Mouse (Mus musculus): ENCODE measurements around the gene Olfr329-ps. TPM values are rescaled to one million over a fixed set of nuclear protein-coding genes. Genes with fewer than 3 reads are reported as not detected.
"Not testable (repeated sequence)": the region's sequence is repeated elsewhere in the genome, so short reads cannot be mapped to it uniquely, and the experiment has no call there.

The Olfr329-ps gene
- total RNA-seq (2021) = not detected

DNA sequence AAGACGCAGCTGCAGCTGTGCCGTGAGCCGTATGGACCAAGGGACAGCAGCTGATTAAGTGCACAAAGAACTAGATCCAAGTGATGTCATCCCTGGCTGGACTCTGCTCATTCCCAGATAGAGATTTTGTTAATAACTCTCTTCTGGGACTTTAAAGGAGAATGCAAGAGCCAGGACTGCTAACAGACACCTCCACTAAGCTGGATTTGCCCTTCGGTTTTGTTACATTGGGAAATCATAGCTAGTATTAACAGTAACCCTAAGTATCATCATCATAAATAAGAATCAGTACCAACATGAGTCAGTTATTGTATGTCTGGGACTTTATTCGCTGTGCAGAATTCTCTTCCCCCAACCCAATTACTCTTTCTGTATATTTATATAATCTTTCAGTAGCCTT is at the start of gene Olfr329-ps:
TSS of gene Olfr329-ps (minus strand) at position 101 of the 400 bp plus-strand sequence.
- no peak for DNase-seq (ENCODE audit: extremely low spot score in 1 of 2, low spot score in 1 of 2)

GRCm38 (mm10) chr11:58594814-58595213 is 48.6 kb upstream of the Olfr329-ps start, which contains the start of gene Olfr324:
TSS of gene Olfr324 (plus strand) at chr11:58595114.
- DNase-seq (ENCODE audit: extremely low spot score in 1 of 2, low spot score in 1 of 2) = no peak

GRCm38 (mm10) chr11:58588620-58589250 is 42.5 kb upstream of the Olfr329-ps start:
- DNase-seq (ENCODE audit: extremely low spot score in 1 of 2, low spot score in 1 of 2) = no peak

- DNase-seq (ENCODE audit: extremely low spot score in 1 of 2, low spot score in 1 of 2) = peak; percentile 17 to 66
Measured at GRCm38 (mm10) chr11:58587898-58588348, 41.7 kb upstream of the Olfr329-ps start.

GRCm38 (mm10) chr11:58578636-58579035 is 32.4 kb upstream of the Olfr329-ps start:
- peak in 1 of 2 experiments; percentile 7 for DNase-seq (ENCODE audit: extremely low spot score in 1 of 2, low spot score in 1 of 2)

DNA sequence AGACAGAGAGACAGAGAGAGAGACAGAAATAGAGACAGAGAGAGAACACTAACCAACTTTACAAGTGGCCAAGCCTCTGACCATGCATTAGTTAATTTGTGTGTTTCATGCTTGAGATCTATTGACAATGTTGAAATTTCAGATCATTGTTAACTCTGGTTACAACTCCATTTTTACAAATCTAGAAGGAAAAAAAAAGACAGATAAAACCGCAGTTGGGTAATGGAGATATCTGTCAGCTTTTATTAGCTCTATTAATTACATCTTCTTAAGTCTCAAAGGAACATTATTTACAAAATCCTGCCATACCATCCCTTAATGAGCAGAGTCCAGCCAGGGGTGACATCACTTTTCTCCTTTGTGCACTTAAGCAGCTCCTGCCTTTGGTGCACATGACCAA is 31.2 kb upstream of the Olfr329-ps start, which contains the start of gene Olfr325:
TSS of gene Olfr325 (plus strand) at position 301 of the 400 bp plus-strand sequence.
- no peak for DNase-seq (ENCODE audit: extremely low spot score in 1 of 2, low spot score in 1 of 2)

GRCm38 (mm10) chr11:58570405-58570804 is 24.2 kb upstream of the Olfr329-ps start, which contains the start of gene Olfr224:
TSS of gene Olfr224 (minus strand) at chr11:58570553.
- DNase-seq (ENCODE audit: extremely low spot score in 1 of 2, low spot score in 1 of 2) = no peak

GRCm38 (mm10) chr11:58555536-58555935 is 9.3 kb upstream of the Olfr329-ps start, which contains the start of gene Olfr328:
TSS of gene Olfr328 (minus strand) at chr11:58555636.
- no peak for DNase-seq (ENCODE audit: extremely low spot score in 1 of 2, low spot score in 1 of 2)

DNA sequence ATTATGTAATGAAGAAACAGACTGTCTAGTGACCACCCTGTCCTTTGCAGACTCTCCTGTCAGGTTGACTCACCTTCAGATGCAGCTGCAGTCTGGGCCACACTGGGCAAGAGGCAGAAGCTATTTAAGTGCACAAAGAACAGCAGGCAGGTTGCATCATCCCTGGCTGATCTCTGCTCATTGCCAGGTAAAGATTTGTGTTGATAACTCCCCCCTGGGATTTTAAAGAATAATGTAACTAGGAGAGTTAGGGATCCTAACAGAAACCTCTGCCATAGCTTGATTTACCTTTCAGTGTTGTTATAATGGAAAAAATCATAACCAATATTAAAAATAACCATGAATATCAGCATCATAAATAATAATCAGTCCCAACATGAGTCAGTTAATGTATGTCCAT is 11.5 kb downstream of the Olfr329-ps start, which contains the start of gene Olfr330:
TSS of gene Olfr330 (minus strand) at position 101 of the 400 bp plus-strand sequence.
- not testable (repeated sequence) for DNase-seq (ENCODE audit: extremely low spot score in 1 of 2, low spot score in 1 of 2)

DNA sequence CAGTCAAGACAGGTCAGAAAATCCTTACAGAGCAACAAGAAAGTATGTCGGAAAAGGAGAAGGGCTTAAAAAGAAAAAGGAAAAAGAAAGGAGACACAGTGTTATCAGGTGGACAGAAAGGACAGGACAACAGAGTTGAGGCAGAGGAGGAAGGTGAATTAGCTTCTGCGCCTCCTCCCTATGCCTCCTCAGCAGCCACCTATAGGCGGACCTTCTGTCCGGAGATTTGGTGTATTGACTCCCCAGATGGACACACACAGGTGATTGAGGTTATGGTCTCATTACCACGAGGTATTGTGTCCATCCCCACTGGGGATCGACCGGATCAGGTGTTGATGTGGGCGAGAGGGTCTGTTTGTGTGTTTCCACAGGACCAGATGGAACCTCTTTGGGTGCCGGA is 26.5 kb downstream of the Olfr329-ps start:
- DNase-seq (ENCODE audit: extremely low spot score in 1 of 2, low spot score in 1 of 2) = peak; percentile 9 to 11

DNA sequence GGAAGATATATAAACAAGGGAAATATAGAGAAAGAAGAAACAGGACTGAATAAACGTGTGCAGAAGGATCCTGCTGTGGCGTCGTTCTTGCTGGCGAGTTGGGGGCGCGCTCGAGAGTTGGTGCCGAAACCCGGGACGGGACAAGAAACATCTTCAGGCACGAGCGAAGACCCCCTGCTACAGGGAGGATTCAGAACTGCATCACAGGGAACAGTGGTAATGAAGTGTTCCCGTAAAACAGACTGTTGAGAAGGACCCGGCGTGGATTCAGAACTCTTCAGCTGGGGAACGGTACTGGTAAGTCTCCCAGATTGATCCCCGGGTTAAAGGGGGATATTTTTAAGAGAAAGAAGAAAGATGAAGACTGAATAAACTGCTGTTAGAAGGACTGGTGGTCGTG is 27.3 kb downstream of the Olfr329-ps start:
- peak; percentile 55 to 77 for DNase-seq (ENCODE audit: extremely low spot score in 1 of 2, low spot score in 1 of 2)

GRCm38 (mm10) chr11:58509058-58509457 is 37.2 kb downstream of the Olfr329-ps start:
- not testable (repeated sequence) for DNase-seq (ENCODE audit: extremely low spot score in 1 of 2, low spot score in 1 of 2)

- DNase-seq (ENCODE audit: extremely low spot score in 1 of 2, low spot score in 1 of 2) = not testable (repeated sequence)
Measured at GRCm38 (mm10) chr11:58502472-58502871, 43.8 kb downstream of the Olfr329-ps start, which contains the start of gene Olfr331. TSS of gene Olfr331 (minus strand) at chr11:58502572.

GRCm38 (mm10) chr11:58499290-58499689 is 46.9 kb downstream of the Olfr329-ps start:
- DNase-seq (ENCODE audit: extremely low spot score in 1 of 2, low spot score in 1 of 2) = no peak

DNA sequence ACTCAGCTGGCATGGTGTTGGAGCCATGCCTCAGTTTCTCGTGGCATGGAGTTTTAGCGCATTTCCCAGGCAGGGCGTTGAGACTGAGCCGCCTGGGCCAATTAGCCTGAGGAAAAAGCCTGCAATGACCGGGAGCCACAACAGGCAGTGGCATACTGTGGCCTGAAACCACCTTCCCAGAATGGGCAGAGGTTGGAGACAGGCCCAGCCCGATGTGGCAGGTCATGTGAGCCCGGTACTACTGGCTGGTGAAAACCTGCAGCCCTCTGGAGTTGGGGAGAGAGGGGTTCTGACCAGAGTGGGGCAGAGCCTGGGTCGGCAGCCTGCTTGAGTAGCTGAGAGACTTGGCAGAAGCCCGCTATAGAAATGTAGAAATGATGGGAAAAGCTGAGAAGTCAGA is 47.5 kb downstream of the Olfr329-ps start:
- no peak for DNase-seq (ENCODE audit: extremely low spot score in 1 of 2, low spot score in 1 of 2)

DNA sequence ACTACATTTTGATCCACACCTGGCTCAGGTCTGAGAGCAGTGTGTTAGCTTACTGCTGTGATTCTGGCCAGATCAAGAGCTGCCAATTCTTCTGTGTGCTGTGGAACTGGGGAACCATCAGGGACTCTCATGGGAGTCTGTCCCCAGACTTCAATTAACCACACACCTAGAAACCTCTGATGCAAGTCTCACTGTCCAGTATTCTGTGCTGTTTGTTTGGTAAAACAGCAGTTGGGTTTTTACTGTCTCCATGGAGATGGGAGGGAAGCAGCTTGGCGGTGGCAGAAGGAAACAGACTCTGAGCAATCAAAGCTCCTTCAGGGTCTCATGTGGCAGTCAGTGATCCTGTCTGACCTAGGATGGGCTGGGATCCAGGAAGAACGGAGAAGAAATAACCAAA is 53.8 kb downstream of the Olfr329-ps start, which contains the start of gene Olfr332:
TSS of gene Olfr332 (minus strand) at position 101 of the 400 bp plus-strand sequence.
- DNase-seq (ENCODE audit: extremely low spot score in 1 of 2, low spot score in 1 of 2) = no peak

Other genes starting within 250 kb of the Olfr329-ps start
- 10 to 100 TPM; 19.3 to 28.6 TPM for gene Zfp692, start 239.4 kb downstream of the Olfr329-ps start, total RNA-seq (2021)
- 10 to 100 TPM; 45.9 to 47.7 TPM for gene Zfp672, start 216.1 kb downstream of the Olfr329-ps start, total RNA-seq (2021)
- gene Sh3bp5l, start 215.7 kb downstream of the Olfr329-ps start, total RNA-seq (2021) = 10 to 100 TPM; 55.1 to 55.8 TPM
- gene Lypd8, start 167.4 kb downstream of the Olfr329-ps start, total RNA-seq (2021) = under 1 TPM in 1 of 2 experiments, not detected in 1; 0.25 TPM
- gene 1810065E05Rik, start 125.3 kb downstream of the Olfr329-ps start, total RNA-seq (2021) = not detected
- gene Gm12253, start 113.9 kb downstream of the Olfr329-ps start, total RNA-seq (2021) = not detected
- gene Lypd9, start 93.5 kb downstream of the Olfr329-ps start, total RNA-seq (2021) = not detected
- not detected for gene Olfr30, start 84.2 kb downstream of the Olfr329-ps start, total RNA-seq (2021)
- not detected for gene Olfr332, start 53.9 kb downstream of the Olfr329-ps start, total RNA-seq (2021)
- gene Olfr331, start 43.9 kb downstream of the Olfr329-ps start, total RNA-seq (2021) = not detected
- not detected for gene Olfr330, start 11.6 kb downstream of the Olfr329-ps start, total RNA-seq (2021)
- under 1 TPM in 1 of 2 experiments, not detected in 1; 0.12 TPM for gene Olfr328, start 9.2 kb upstream of the Olfr329-ps start, total RNA-seq (2021)
- not detected for gene Olfr224, start 24.1 kb upstream of the Olfr329-ps start, total RNA-seq (2021)
- not detected for gene Olfr325, start 31.3 kb upstream of the Olfr329-ps start, total RNA-seq (2021)
- gene Olfr324, start 48.7 kb upstream of the Olfr329-ps start, total RNA-seq (2021) = not detected
- gene 2210407C18Rik, start 69.7 kb upstream of the Olfr329-ps start, total RNA-seq (2021) = not detected
- gene Olfr323, start 84.1 kb upstream of the Olfr329-ps start, total RNA-seq (2021) = not detected
- gene Trim58, start 94.0 kb upstream of the Olfr329-ps start, total RNA-seq (2021) = under 1 TPM in 1 of 2 experiments, not detected in 1; 0.15 TPM
- not detected for gene Olfr322, start 112.4 kb upstream of the Olfr329-ps start, total RNA-seq (2021)
- gene Olfr320, start 134.7 kb upstream of the Olfr329-ps start, total RNA-seq (2021) = not detected
- not detected for gene Olfr319, start 152.7 kb upstream of the Olfr329-ps start, total RNA-seq (2021)
- under 1 TPM in 1 of 2 experiments, not detected in 1; 0.09 TPM for gene Olfr318, start 177.6 kb upstream of the Olfr329-ps start, total RNA-seq (2021)
- gene Olfr317, start 192.8 kb upstream of the Olfr329-ps start, total RNA-seq (2021) = under 1 TPM; 0.10 to 0.33 TPM
- gene Olfr316, start 206.3 kb upstream of the Olfr329-ps start, total RNA-seq (2021) = under 1 TPM; 0.31 to 0.34 TPM
- not detected for gene Olfr315, start 226.8 kb upstream of the Olfr329-ps start, total RNA-seq (2021)
- gene Olfr314, start 236.5 kb upstream of the Olfr329-ps start, total RNA-seq (2021) = not detected